Mouse (Mus musculus) testis, postnatal 10 days (tissue): Measurements from ENCODE around the gene Zdhhc24.

Experiments
- DNase-seq: peaks from one replicate; pipeline ENCODE4 v3.0.0; 2021; ENCODE audit warnings: low spot score

Zdhhc24 gene

DNA sequence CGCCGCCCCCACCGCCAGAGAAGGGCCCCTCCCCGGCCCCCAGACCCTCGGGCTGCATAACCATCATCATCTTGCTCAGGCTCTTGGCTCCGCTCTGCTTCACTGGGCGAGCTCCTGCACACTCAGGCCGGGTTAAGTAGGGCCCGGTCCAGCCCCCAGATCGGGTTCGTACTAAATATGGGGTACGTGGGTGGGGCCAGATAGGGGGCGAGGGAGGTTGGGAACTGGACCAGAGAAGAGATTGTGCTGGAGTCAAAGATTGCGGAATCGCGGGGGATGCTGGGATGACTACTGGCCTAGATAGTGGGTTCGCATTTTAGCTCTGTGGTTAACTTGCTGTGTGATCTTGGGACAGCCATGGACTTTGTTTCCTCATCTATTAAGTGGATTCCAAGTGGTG is 683 bp upstream of the Zdhhc24 start, which contains the start of gene Actn3:
TSS of gene Actn3 (minus strand) at position 125 of the 400 bp plus-strand sequence.
- DNase-seq, result no peak

DNA sequence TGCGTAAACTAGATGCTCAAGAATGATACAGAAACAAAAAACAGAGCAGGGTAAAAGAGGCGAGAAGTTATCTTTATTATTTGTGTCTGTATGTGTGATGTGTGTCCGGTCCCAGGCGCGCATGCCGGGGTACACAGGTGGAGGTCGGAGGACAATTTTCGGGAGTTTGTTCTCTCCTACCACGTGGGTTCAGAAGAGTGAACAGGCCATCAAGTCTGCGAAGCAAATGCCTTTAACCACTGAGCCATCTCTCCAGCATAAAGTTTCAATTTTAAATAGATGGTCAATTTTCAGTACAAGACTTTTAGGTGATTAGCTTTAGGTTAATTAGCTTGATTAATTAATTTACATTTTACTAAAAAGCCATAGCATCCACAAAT is 846 bp downstream of the Zdhhc24 start:
- no peak for DNase-seq

DNA sequence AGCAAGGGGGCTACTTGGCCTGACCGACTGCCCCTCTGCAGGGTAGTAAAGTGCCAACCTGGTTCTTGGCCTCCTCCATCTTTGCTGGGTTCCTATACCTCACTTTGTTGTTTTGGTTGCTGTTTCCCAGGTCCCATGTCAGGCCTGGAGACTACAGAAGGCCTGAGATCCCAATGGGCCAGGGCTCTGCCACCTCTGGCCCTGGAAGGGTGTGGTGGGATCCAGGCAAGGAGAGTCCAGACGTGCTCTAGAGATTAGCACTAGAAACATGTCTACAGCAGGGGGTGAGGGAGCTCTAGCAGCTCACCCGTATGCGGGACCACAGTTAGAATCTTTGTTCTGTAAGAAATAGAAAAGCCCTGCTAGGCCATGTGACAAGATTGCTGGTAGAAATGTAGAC is 5.5 kb downstream of the Zdhhc24 start:
- DNase-seq, result no peak

DNA sequence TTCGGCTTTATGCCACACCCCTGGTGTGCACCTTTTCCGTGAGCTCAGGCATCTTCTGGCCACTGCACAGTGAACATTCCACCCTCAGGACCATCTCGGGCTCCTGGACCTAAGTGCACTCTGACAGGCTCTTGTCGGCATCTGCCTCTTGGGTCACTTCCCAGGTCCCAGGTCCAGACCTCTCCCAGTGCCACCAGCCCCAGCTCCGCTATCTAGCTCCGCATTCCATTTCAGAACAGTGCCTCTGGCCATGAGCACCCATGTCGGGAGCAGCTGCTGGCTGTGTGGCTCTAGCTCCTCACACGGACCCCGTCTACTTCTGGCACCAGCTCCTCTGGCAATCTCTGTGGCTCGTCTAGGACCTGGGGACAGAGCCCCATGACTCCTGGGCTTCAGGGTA is 11.3 kb downstream of the Zdhhc24 start:
- DNase-seq, result no peak

DNA sequence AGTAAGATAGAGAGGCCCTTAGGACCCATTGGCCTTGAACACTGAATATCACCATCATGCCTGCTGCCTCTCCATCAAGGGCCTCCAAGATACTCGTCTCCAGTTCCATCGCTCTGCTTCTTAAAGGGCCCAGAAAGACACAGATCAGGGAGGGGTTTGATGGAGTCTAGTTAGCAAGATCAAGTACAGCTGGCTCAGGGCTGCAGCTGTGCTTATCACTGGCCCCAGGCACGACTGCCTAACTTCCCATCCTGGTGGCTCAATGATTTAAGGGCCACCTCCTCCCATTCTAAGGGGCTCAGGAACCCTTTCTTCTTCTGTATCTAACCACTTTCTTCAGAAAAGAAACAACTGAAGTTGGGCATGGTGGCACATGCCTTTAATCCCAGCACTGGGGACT is 13.3 kb downstream of the Zdhhc24 start:
- DNase-seq, result no peak

DNA sequence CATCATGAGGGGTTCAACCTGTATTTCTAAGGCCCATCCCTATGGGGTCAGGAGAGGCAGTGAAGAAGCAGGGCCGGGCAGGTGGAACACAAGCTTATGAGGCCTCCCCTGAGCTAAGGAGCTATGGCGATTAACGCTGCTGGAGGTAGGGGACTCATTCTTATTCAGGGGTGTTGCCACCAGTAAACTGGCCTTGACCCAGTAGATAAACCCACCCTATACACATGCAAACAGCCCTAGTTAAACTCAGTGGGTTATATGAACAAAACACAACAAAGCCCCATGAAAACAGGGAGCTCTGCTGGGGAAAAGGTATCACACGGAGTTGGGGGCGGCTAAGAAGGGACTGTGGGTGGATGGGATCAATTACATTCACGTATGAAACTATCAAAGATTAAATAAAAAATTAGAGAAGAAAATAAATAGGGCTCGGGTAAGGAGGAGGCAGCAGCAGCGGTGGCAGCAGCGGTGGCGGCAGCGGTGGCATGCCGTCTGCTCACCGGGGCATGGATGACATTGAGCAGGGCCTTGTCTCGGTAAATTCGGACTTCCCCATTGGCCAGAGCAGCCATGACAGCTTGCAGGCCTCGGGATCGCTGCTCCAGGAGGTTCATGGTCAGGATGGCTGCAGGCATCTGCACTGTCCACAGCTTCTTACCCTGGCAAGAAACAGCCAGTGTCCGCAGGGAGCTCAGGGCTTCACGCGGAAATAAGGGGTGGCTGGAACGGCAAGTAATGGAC is 18.5 kb downstream of the Zdhhc24 start:
- no peak for DNase-seq

DNA sequence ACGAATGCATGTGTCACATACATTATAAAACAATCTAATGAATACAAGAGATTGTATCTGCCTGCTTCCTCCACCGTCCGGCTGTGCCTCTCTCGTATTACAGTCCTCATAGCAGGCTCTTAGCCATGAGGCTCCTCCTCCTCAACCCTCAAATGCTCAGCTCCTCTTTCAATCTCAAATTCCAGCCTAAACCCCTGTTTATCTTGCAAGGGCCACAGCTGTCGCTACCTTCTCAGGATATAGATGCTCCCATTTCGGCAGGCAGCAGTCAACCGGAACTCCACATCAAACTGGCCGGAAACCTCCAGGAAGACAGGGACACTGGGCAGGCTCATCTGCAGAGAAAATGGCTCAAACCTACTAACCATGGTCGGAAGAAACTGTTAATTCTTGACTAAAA is 20.5 kb downstream of the Zdhhc24 start:
- DNase-seq, result no peak

DNA sequence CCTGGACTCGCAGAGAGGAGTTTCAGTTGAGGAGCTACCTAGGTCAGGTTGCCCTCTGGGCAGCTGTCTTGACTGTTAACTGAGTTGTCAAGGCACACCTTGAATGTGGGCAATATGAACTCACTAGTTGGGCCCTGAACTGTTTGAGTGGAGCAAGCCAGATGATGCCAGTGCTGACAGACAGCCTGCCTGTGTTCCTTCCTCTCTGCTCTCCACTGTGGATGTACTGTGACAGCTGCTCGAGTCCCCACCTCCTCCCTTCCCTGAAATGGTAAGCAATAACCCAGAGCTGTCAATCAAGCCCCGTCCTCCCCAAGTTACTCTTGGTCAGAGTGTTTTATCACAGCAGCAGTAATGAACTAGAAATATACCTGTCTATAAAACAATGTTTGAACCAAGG is 21.4 kb downstream of the Zdhhc24 start:
- no peak for DNase-seq

DNA sequence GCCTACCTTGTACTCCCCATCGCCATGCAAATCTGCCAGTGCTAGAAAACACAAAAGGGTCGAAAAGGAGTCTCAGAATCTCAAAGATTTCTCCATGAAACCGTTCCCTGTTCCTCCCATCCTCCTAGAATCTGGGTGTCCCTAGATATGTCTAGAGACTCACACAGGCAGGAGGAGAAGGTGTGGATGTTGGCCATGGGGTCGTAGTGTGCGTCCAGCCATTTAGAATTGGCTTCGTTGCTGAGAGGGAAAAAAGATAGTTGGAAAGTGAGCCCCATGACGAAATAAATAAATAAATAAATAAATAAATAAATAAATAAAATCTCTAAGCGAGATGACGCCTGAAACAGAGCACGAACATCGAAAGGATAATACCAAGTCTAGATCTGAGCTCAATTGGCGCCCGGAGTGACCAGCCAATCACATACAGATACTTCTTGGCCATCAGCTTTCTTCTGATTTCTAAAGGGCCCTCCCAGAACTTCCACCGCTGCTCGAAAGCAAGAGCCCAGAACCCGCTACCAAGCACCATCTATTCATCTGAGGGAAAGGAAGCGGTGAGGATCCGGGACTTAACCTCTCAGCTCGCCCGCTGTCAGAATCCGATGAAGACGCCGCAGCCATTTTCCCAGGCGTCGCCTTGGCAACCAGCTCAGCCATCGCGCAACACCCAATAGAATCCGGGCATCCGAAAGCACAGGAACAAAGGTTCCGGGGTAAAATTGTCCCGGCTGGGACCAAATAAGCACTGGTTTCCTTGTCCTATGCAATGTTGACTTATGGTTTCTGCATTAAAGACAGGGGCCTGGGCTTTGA is 27.7 kb downstream of the Zdhhc24 start, which contains the start of gene Bbs1:
TSS of gene Bbs1 (minus strand) at position 650 of the 816 bp plus-strand sequence.
- peak; percentile 89 for DNase-seq

DNA sequence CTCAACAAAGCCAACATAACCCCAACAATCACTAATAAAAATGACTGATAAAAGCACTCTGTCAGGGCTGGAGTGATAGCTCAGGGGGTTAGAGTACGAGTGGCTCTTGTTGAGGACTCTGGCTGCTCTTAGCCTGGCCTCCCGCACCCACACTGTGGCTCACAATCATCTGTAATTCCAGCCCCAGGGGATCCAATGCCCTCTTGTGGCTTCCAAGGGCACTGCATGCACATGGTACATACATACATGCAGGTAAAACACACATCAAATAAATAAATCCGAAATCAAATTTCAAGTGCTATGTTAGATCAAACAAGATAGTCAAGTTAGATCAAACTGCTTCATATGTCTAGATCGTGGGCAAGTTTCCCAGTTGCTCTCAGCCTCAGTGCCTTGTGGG is 29.6 kb downstream of the Zdhhc24 start:
- no peak for DNase-seq

DNA sequence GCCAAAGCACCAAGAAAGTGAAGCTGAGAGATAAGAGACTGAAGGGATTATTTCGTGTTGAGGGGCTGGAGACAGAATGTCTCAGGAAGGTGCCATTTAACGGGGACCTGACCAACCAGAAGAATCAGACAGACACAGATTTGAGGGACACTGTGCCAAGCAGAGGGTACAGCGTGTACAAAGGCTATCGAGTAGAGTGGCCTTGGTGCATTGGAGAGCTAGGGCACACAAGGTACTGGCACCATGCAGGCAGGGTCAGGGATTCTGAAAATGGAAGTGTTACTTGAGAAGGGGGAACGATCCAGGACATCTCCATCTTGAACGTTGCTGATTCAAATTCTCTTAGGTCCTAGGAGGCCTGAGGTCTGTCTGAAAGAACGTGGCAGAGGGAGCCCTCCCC is 30.9 kb downstream of the Zdhhc24 start:
- DNase-seq, result no peak

DNA sequence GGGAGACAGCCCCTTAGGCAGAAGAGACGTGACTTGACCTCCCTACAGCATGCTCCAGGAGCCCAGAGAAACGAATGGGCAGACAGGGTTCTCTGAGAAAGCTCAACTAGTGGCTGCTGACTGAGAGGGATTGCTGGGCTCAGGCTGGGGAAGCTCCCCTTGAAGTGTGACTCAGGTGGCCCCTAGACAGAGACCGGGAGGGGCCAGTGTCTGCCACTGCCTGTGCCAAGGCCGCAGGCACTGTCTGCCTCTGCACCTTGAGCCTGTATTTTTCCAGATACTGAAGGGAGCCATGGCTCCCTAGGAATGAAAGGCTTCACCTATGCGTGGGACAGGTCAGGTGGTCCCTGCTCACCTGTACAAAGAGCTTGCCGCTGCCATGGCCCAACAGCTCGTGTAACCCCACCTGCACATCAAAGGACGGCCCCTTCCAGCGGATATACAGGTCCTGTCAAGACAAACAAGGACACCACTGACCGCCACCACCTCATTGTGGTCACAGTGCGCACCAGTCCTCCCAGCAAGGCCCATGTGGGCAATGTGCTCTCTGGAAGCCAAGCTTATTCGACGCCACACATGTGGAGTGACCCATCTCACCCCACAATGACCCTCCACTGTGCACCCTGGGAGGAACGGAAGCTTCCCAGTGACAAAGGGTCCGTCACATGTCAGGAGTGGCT is 37.6 kb downstream of the Zdhhc24 start:
- DNase-seq, result no peak

DNA sequence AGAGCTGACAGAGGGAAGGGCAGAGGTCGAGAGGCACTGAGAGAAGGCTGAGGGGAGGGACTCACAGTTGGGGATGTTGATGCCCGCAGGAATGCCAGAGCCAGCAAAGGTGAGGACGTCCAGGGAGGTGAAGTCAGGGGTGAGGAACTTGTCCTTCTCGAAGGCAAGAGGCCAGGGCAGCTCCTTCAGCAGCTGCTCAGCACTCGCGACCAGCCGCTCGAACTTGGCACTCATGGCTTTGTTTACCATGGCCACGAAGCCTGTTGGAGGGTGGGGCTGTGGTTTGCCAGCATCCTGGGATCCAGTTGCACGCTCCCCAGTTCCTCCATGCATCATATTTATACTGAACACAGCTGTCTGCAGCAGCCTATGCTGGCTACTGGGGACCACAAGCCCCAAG is 38.4 kb downstream of the Zdhhc24 start:
- no peak for DNase-seq

DNA sequence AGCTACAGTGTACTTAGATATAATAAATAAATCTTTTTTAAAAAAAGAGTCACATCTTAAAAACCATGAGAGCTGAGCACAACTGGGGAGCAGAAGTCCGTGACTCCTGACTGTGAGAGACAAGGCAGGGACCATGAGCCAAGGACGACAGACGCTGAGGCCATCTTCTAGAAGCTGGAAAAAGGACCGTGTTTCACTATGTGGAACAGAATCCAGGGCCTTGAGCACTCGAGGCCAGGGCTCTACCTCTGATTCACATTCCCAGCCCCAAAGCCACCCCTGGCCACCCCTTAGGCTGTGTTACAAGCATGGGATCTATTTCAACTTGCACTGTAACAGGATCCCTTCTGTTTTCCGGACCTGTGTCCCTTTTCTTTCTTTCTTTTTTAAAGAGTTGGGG is 41.2 kb downstream of the Zdhhc24 start:
- DNase-seq, result no peak

DNA sequence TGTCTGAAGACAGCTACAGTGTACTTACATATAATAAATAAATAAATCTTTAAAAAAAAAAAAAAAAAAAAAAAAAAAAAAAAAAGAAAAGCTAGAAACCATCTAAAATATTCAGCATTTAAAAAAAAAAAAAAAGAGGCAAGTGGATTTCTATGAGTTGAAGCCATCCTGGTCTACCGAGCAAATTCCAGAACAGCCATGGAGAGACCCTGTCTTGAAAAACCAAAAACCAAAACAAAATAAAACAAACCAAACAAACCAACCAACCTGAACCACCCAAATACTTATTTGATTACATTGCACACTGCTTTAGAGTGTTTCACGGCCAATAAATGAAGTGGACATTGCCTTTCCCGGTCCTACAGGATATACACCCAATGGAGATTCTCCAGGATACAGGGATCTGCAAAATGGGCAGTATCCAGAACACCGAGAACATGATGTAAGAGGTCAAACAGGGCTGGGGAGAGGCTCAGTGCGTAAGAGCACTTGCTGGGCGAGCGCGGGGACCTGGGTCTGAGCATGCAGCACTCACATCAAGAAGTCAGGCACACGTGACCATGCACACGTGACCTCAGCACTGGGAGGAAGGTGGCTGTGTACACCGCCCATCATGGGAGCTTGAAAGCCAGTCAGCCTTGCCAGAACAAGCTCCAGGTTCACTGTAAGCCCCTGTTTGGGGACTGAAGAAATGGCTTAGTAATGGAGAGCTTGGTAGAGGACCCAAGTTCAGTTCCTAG is 46.8 kb downstream of the Zdhhc24 start:
- DNase-seq, result no peak

DNA sequence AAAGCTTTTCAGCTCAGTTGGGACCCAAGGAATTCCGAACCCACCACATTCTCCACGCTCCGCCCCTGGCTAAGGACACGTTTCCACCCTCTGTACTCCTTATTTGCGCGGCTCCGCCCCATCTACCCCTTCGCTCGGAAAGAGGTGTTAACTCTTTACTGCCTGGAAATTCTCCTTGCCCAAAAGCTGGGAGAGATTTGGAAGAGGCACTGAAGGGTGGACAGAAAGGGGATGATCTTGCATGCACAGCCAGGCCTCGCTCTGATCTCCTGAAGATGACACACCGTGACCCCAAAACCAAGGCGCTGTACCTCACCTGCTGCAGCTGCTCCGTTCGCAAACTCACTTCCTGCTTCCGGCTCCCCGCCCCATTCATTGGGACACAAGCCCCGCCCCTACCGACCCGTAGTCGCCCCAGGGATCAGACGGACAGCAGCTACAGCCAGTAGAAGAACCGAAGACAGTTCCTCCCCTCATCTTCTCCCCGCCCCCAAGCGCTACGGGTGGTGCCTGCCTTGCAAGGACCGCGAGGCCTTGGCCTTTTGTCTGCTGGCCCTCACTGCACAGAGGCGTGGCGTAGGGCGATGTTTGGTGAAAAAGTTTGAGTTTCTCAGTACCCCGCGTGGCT is 49.5 kb downstream of the Zdhhc24 start, which contains the start of gene Dpp3:
TSS of gene Dpp3 (minus strand) at position 384 of the 628 bp plus-strand sequence.
- peak; percentile 100 for DNase-seq

DNA sequence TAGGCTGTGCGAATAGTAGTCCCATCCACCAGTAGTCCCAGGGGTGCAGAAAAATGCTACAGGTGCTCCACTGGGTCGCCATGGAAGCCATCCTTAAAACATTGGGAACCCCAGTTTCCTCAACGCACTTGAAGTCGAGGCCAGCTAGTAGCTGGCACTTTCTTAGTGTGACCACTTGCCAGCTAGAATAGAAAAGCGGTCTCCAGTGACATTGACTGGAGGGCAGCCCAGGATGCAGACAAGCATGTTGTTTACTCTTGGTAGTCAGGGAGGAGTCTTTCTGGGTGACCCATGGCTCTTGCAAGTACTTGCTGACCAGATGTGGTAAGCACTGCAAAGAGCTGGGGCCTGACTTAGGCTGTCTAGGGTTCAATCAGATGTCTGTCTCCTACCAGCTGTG is 50.3 kb downstream of the Zdhhc24 start:
- DNase-seq, result no peak
